Mouse (Mus musculus): ENCODE measurements at regions not wholly inside any gene's neighbourhood (a gene's known extent, or its start where the extent isn't known, plus 50 kb on each side); places are given as distances from the start of the nearest gene placed in this dataset.

- TF ChIP-seq CTCF (conservative IDR thresholded peaks at IDR 0.05; ENCODE audit: low read length) = no peak
- TF ChIP-seq NANOG (IDR thresholded peaks at IDR 0.05; ENCODE audit: borderline replicate concordance, low read length) = no peak
- TF ChIP-seq POU5F1 (IDR thresholded peaks at IDR 0.05; ENCODE audit: borderline replicate concordance, low read length) = no peak
These were observed 182.9 kb downstream of the Cd83 start for GRCm38 (mm10) chr13:43967516-43967915.

Measured in E14TG2a.4 (cell line).